Mouse (Mus musculus) neural tube, embryonic 12.5 days (tissue): ENCODE results near the gene Zkscan5. TPM values are rescaled to one million over a fixed set of nuclear protein-coding genes. Genes with fewer than 3 reads are reported as not detected.

Source experiments
- ATAC-seq: fragments of 200-750 bp; cut with Nextera tagmentation; 2 replicates; pipeline ENCODE4 v1.8.0; 2017; ENCODE audit warnings: low read depth, mild to moderate bottlenecking, moderate TSS enrichment, moderate library complexity; ENCODE audit not compliant: low FRiP score
- H3K27ac ChIP-seq: fragments of 300-500 bp; sonication (generic); 2 replicates; pipeline ENCODE4 v1.5.1; 2016
- H3K27me3 ChIP-seq: fragments of 300-500 bp; sonication (generic); replicated peaks from 2 replicates; pipeline ENCODE4 v1.6.1; 2016; ENCODE audit warnings: mild to moderate bottlenecking
- H3K36me3 ChIP-seq: fragments of 300-500 bp; sonication (generic); 2 replicates; pipeline ENCODE4 v1.6.1; 2016; ENCODE audit warnings: mild to moderate bottlenecking
- H3K4me1 ChIP-seq: fragments of 300-500 bp; sonication (generic); 2 replicates; pipeline ENCODE4 v1.6.1; 2016
- H3K4me2 ChIP-seq: fragments of 300-500 bp; sonication (generic); replicated peaks from 2 replicates; pipeline ENCODE4 v1.6.1; 2016; ENCODE audit warnings: mild to moderate bottlenecking
- H3K4me3 ChIP-seq: fragments of 300-500 bp; sonication (generic); 2 replicates; pipeline ENCODE4 v1.5.1; 2016
- H3K9ac ChIP-seq: fragments of 300-500 bp; sonication (generic); 2 replicates; pipeline ENCODE4 v1.6.1; 2016; ENCODE audit warnings: mild to moderate bottlenecking
- H3K9me3 ChIP-seq: fragments of 300-500 bp; sonication (generic); 2 replicates; pipeline ENCODE4 v1.6.1; 2016; ENCODE audit warnings: mild to moderate bottlenecking
- WGBS: fragments of 180-500 bp; shearing (Covaris S2); methylation state at CpG from one replicate; pipeline ENCODE4 v1.1.7; 2016; 5-methylcytosine and 5-hydroxymethylcytosine counted together
- polyA plus RNA-seq: library from polyadenylated mRNA; unstranded; fragments of >200 nt; fragmentation: Nextera tagmentation; extraction: Ambion mirVana; gene quantifications from 2 replicates; pipeline ENCODE4 v1.2.1, GENCODE M21; 2016

Zkscan5 gene
- polyA plus RNA-seq, result 17.5 and 19.2 TPM in 2 replicates

GRCm38 (mm10) chr5:145203936-145204691 is at the start of gene Zkscan5:
Gene Zkscan5, plus strand, starts transcription at chr5:145204562.
- Histone ChIP-seq H3K4me1 (peaks cover 20% of the 10 kb centered on the region), H3K9ac (peak within 1 kb of the TSS; percentile 55), H3K9me3 (no peaks in the 10 kb centered on the region), H3K27me3 (no peaks in the 10 kb centered on the region), H3K4me2 (peak within 1 kb of the TSS; percentile 62), H3K4me3 (peak within 1 kb of the TSS; percentile 55), H3K27ac (peak within 1 kb of the TSS; percentile 37), H3K36me3 (peaks cover 10% of the 10 kb centered on the region)
- under 1% methylated on average over 22 of the region's 22 CpGs for WGBS
- peak; percentile 95 for ATAC-seq

- Histone ChIP-seq H3K9ac (no peak overlapping the region), H3K36me3 (peaks cover 69% of the 10 kb centered on the region), H3K4me1 (peaks cover 7% of the 10 kb centered on the region), H3K9me3 (no peaks in the 10 kb centered on the region), H3K27ac (no peak overlapping the region), H3K4me3 (no peak overlapping the region), H3K27me3 (no peaks in the 10 kb centered on the region), H3K4me2 (no peak overlapping the region)
- no peak for ATAC-seq
- WGBS, result 93% methylated on average over 14 of the region's 14 CpGs
Observed at GRCm38 (mm10) chr5:145161361-145161760, 43.0 kb upstream of the Zkscan5 start.

- Histone ChIP-seq H3K9ac (no peak overlapping the region), H3K27ac (no peak overlapping the region), H3K27me3 (no peaks in the 10 kb centered on the region), H3K9me3 (no peaks in the 10 kb centered on the region), H3K4me3 (no peak overlapping the region), H3K36me3 (peaks cover 44% of the 10 kb centered on the region), H3K4me1 (peaks cover 24% of the 10 kb centered on the region), H3K4me2 (no peak overlapping the region)
- 69% methylated on average over 3 of the region's 3 CpGs for WGBS
- ATAC-seq, result no peak
Observed at GRCm38 (mm10) chr5:145164710-145165109, 39.7 kb upstream of the Zkscan5 start.

- Histone ChIP-seq H3K4me1 (peaks cover 24% of the 10 kb centered on the region), H3K27me3 (no peaks in the 10 kb centered on the region), H3K9me3 (no peaks in the 10 kb centered on the region), H3K9ac (no peak overlapping the region), H3K4me2 (no peak overlapping the region), H3K27ac (no peak overlapping the region), H3K4me3 (no peak overlapping the region), H3K36me3 (peaks cover 43% of the 10 kb centered on the region)
- no peak for ATAC-seq
- WGBS, result 92% methylated on average over 15 of the region's 15 CpGs
Observed at GRCm38 (mm10) chr5:145165184-145165583, 39.2 kb upstream of the Zkscan5 start.

DNA sequence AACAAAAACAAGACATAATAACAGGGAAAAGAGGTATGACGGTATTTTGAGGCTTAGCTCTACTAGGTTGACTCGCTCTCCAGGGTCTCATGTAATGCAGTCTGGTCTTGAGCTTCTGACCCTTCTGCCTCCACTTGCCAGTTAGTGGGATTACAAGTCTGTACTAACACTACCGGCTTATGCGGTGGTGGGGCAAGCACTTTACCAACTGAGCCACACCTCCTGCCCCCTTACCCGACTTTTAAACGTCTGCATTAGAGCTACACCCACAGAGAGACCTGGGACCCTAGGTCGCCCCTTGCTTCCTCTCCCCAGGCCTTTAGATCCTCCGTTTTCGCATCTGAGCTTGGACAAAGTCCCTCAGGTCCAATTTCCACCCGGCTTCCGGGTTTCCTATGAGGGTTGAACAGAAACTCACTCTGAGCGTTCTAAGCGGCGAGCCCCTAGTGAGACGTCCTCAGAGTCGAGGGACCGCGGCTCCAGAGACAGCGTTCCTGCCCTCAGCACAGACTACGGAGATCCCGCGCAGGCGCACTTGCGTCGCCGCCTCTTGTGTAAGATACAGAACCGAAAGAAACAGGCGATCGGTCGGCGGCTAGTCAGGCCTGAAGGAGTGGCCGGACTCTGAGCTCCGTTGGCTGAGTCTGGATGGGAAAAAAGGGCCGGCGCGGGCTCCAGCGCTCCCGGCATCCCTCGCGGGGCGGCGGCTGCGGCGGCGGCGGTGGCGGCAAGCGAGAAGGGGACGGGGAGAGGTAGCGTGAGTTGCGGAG is 37.6 kb upstream of the Zkscan5 start, which contains the start of the genes Ptcd1 and Cpsf4:
TSS of gene Ptcd1 (minus strand) at position 573 of the 770 bp plus-strand sequence.
TSS of gene Cpsf4 (plus strand) at position 678 of the 770 bp plus-strand sequence.
- no peaks in the 10 kb centered on the region for H3K27me3 ChIP-seq
- H3K36me3 ChIP-seq, result peaks cover 43% of the 10 kb centered on the region

DNA sequence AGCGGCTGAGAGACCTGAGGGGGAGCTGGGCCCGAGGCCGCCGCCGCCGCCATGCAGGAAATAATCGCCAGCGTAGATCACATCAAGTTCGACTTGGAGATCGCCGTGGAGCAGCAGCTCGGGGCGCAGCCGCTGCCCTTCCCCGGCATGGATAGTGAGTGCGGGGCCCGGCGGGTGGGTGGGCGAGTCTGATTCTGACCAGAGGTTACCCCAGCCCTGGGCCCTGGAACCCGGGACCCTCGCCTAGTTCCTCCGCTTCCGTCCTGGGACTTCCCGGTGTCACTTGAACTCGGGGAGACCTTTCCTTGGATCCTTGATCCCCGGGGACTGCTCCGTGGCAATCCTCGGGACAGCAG is 37.1 kb upstream of the Zkscan5 start:
- Histone ChIP-seq H3K27ac (peak overlapping the region; percentile 42; the same call in 1 of the 2 replicates), H3K4me3 (peak overlapping the region; percentile 91), H3K36me3 (peaks cover 46% of the 10 kb centered on the region), H3K9ac (peak overlapping the region; percentile 95), H3K27me3 (no peaks in the 10 kb centered on the region), H3K4me1 (peaks cover 24% of the 10 kb centered on the region), H3K9me3 (no peaks in the 10 kb centered on the region), H3K4me2 (peak overlapping the region; percentile 90)
- under 1% methylated on average over 28 of the region's 28 CpGs for WGBS
- ATAC-seq, result peak; percentile 71

More for the DNA sequence above, 37.6 kb upstream of the Zkscan5 start, which contains the start of the genes Ptcd1 and Cpsf4:
- Histone ChIP-seq H3K9ac (peak within 1 kb of the TSS; percentile 95), H3K9me3 (no peaks in the 10 kb centered on the region), H3K4me3 (peak within 1 kb of the TSS; percentile 91), H3K4me2 (peak within 1 kb of the TSS; percentile 90), H3K27ac (peak within 1 kb of the TSS; percentile 42; the same call in 1 of the 2 replicates), H3K4me1 (peaks cover 24% of the 10 kb centered on the region)
- peak; percentile 95 for ATAC-seq
- WGBS, result under 1% methylated on average over 51 of the region's 51 CpGs

DNA sequence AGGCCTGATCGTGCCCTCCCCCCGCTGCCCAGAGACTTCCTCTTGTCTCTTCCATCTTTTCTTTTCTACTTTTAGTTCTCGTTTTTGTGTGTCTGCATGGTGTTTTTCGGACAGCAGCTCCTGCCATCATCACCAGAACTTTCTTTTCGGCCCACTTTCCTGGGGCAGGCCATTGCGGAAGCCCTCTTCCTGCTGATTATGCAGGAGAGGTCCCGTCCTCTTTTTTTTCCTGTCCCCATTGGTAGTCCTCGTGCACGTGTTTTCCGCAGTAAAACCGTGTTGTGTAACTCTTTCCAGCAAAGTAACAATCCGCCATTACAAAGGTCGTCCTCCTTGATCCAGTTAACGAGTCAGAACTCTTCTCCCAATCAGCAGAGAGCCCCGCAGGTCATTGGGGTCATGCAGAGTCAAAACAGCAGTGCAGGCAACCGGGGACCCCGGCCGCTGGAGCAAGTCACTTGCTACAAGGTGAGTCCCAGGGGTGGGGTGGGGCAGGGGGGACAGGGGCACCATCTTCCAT is 25.8 kb upstream of the Zkscan5 start:
- no peak overlapping the region for H3K4me3 ChIP-seq
- H3K9me3 ChIP-seq, result no peaks in the 10 kb centered on the region
- WGBS, result 89% methylated on average over 18 of the region's 18 CpGs
- no peak overlapping the region for H3K27ac ChIP-seq
- H3K9ac ChIP-seq, result no peak overlapping the region
- ATAC-seq, result no peak
- H3K36me3 ChIP-seq, result peaks cover 100% of the 10 kb centered on the region
- no peaks in the 10 kb centered on the region for H3K27me3 ChIP-seq
- H3K4me2 ChIP-seq, result no peak overlapping the region
- H3K4me1 ChIP-seq, result no peaks in the 10 kb centered on the region

DNA sequence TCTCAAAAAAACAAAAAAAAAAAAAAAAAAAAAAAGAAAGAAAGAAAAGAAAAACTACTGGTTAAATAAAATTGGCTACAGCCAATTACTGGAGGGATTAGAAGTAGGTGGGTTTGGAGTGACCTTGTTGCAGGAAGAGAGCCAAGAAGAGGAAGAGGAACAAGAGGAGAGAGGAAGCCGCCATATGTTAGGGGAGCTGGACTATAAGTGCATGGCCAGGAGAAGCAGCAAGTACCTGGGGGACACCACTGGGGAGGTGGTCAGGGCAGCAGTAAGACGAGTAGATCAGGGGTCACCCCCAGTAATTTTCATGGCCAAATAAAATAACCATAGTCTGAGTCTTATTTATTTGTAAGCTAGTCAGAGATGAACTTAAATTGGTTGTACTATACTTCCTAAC is 19.1 kb upstream of the Zkscan5 start:
- H3K36me3 ChIP-seq, result peaks cover 76% of the 10 kb centered on the region

DNA sequence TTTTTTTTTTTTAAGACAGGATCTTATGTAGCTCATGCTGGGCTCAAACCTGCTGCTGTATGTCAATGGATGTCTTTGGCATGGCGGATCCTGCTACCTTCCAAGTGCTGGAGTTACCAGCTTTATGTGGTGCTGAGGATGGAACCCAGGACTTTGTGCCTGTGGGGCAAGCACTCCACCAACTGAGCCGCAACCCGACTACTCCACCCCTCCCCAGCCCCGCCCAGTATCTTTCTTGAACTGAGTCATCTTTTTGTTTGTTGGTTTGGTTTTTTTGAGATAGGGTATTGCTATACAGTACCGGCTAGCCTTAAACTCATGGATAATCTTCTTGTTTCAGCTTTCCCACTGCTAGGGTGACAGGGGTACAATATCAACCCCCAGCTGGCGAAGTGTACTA is 14.9 kb upstream of the Zkscan5 start:
- 98% methylated on average over 6 of the region's 6 CpGs for WGBS

More for the DNA sequence above, 19.1 kb upstream of the Zkscan5 start:
- H3K4me3 ChIP-seq, result no peak overlapping the region
- no peaks in the 10 kb centered on the region for H3K27me3 ChIP-seq
- ATAC-seq, result no peak
- 97% methylated on average over 2 of the region's 2 CpGs for WGBS
- peaks cover 7% of the 10 kb centered on the region for H3K4me1 ChIP-seq
- no peaks in the 10 kb centered on the region for H3K9me3 ChIP-seq
- H3K9ac ChIP-seq, result no peak overlapping the region
- no peak overlapping the region for H3K4me2 ChIP-seq
- H3K27ac ChIP-seq, result no peak overlapping the region

DNA sequence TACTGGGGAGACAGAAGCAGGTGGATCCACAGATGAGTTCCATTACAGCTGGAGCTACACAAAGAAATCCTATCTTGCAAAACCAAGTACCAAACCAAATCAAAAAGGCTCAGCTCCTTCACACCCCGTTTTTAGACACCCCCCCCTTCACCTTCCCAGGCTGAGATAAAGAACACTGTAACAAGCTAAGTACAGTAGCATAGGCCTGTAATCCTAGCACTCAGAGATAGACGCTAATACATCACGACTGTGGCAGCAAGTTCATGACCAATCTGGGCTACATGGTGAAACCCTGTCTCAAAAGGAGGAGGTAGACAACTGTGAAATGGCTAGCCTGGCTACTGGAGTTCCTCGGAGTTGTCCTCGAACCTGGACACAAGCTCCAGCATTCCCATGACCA is 14.0 kb upstream of the Zkscan5 start:
- peak overlapping the region; percentile 92 for H3K9ac ChIP-seq
- no peak overlapping the region for H3K27ac ChIP-seq
- ATAC-seq, result no peak
- peak overlapping the region; percentile 85 for H3K4me2 ChIP-seq
- peaks cover 16% of the 10 kb centered on the region for H3K4me1 ChIP-seq
- no peaks in the 10 kb centered on the region for H3K27me3 ChIP-seq
- H3K36me3 ChIP-seq, result peaks cover 44% of the 10 kb centered on the region
- WGBS, result 61% methylated on average over 5 of the region's 5 CpGs
- no peaks in the 10 kb centered on the region for H3K9me3 ChIP-seq
- H3K4me3 ChIP-seq, result peak overlapping the region; percentile 86

More for the DNA sequence above, 14.9 kb upstream of the Zkscan5 start:
- Histone ChIP-seq H3K4me3 (no peak overlapping the region), H3K27ac (no peak overlapping the region), H3K9ac (no peak overlapping the region), H3K9me3 (no peaks in the 10 kb centered on the region), H3K4me1 (peaks cover 16% of the 10 kb centered on the region), H3K4me2 (peak overlapping the region; percentile 85), H3K27me3 (no peaks in the 10 kb centered on the region), H3K36me3 (peaks cover 42% of the 10 kb centered on the region)
- ATAC-seq, result no peak

DNA sequence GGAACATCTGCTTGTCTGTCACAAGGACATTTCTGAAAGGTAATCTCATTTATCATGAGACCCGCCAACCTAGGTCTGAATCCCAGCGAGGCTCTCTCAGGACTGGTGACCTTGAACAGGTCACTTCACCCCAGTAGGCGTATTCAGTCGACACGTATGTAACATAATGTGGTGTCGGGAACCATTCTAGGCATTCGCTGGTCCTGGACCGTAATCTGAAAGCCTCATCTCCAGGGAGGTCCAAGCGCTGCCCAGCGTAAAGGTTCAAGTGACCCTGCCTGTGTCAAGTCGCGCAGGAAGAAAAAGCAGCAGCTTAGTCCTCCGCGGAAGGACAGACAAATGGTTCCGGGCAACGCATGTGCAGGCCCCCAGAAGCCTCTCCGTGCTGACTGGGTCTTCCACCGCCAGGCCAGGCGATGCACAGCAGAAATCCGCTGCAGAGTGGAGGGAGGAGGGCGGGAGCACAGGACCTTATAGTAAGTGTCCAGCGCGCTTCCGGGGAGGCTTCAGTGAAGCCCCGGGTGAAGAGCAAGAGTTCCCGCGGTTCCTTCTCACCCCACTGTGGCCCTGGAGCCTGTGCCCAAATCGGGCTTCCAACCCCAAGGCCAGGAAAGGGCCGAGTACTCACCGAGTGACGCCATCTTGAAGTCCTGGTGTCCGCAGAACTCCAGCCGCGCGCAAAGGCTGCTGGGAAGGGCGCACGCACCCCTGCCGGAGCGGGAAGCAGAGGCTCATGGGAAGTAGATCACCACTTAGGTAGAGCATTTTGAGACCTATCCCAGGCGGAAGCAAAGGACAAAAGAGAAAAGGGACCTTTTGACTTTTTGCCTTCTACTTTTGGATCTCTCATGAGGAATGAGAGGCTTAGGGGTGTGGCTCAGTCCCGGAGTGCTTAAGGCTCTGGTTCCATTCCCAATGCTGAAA is 13.2 kb upstream of the Zkscan5 start:
- no peaks in the 10 kb centered on the region for H3K9me3 ChIP-seq

More for the DNA sequence above, 13.2 kb upstream of the Zkscan5 start:
- peak overlapping the region; percentile 86 for H3K4me3 ChIP-seq
- 1% methylated on average over 41 of the region's 41 CpGs for WGBS
- peak overlapping the region; percentile 76 for H3K27ac ChIP-seq
- ATAC-seq, result peak; percentile 91
- no peaks in the 10 kb centered on the region for H3K27me3 ChIP-seq
- peak overlapping the region; percentile 92 for H3K9ac ChIP-seq
- H3K4me2 ChIP-seq, result peak overlapping the region; percentile 85
- peaks cover 16% of the 10 kb centered on the region for H3K4me1 ChIP-seq
- H3K36me3 ChIP-seq, result peaks cover 43% of the 10 kb centered on the region
